Mouse (Mus musculus): ENCODE results near the gene Spdl1. TPM values are rescaled to one million over a fixed set of nuclear protein-coding genes. Genes with fewer than 3 reads are reported as not detected.
"Not testable (repeated sequence)": the region's sequence is repeated elsewhere in the genome, so short reads cannot be mapped to it uniquely, and the experiment has no call there.

Gene Spdl1
- total RNA-seq, 4 experiments from 2014 or later: 0.31 to 0.54 (median 0.47) TPM

DNA sequence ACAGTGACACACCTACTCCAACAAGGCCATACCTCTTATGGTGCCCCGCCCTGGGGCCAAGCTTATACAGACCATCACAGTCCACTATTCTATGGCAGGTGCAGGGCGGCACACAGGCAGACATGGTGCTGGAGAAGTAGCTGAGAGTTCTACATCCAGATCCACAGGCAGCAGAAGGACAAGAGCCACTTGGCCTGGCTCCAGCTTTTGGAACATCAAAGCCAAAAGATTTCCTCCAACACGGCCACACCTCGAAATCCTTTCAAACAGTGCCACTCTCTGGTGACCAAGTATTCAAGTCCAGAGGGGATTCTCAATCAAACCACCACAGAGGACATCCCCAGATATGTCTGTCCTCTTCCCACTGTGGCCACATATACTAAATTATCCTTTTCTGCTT, 28.4 kb downstream of the Spdl1 start:
- DNase-seq (ENCODE audit: low spot score in 2 of 2): not testable (repeated sequence)

DNA sequence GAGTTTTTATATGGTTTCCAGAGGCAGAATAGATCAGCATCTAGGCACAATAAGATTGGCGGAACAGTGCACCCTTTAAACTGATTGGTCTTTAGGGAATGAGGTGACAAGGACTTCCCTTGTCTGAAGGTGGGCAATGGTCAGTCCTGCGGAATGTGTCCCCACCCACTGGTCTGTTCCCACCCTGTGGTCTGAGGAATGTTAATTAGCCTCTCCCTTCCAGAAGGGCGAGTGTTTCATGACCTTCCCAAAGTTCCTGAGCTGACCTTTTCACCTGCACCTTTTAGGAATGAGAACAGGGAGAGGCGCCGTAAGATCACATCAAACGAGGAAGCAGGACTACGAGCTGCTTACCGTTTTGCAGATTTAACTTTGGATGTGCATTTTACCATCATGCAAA, 35.4 kb downstream of the Spdl1 start:
- DNase-seq (ENCODE audit: low spot score in 2 of 2): not testable (repeated sequence)

DNA sequence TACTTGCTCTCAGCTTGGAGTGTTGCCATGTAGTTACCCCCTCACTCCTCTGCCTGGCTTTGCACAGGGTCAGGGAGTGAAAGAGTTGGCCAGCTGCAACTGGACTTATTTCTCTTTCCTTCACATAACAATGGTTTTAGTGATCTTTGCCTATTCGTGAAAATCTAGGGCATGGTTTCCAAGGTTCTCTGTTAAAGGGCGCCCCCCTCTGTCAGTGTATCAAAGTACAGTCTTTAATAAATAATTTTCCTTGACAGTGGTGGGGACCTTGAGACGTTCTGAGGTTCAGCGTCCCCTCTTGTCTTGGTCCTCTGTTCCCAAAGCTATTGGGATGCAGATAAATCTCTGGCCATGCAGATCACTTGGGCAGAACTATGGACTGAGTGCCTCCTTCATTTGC, 37.3 kb downstream of the Spdl1 start:
- no peak for DNase-seq (ENCODE audit: low spot score in 2 of 2)

DNA sequence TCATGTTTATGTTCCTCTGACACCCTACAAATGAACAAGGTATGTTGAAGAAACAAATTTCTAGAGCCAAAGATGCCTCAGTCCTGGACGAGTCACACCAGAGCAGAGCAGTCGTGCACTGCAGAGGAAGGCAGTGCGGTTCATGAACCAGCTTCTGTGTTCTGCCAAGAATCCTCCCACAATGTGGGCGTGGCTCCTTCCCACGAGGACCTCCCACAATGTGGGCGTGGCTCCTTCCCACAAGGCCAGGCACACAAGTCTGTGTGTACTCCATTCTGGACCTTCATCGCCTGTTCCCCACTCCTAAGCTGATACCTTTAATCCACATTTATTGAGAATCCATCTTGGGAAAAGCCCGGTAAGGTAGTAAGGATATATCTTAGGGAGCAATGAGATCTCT, 41.6 kb downstream of the Spdl1 start:
- no peak for DNase-seq (ENCODE audit: low spot score in 2 of 2)

DNA sequence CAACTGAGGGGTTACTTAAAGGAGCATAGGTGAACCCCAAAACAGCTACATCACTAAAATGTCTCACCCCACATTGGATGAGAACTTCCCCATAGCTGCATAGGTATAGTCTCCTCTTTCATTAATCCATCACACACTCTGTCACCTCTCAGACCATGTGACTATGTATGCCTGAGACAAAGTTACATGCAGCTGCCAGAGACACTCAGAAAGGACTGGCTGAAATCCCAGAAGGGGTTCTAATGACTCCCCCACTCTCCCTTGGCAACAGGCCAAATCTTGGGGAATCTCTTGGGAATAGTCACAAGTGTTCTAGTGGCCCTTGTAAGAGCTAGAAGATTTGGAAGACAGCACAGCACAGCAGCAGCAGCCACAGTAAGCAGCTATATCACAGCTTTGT, 48.6 kb downstream of the Spdl1 start:
- DNase-seq (ENCODE audit: low spot score in 2 of 2): no peak

- no peak for DNase-seq (ENCODE audit: low spot score in 2 of 2)
Measured at GRCm38 (mm10) chr11:34783587-34784043, 49.8 kb downstream of the Spdl1 start, which contains the start of gene Dock2. TSS of gene Dock2 (minus strand) at chr11:34783892.

DNA sequence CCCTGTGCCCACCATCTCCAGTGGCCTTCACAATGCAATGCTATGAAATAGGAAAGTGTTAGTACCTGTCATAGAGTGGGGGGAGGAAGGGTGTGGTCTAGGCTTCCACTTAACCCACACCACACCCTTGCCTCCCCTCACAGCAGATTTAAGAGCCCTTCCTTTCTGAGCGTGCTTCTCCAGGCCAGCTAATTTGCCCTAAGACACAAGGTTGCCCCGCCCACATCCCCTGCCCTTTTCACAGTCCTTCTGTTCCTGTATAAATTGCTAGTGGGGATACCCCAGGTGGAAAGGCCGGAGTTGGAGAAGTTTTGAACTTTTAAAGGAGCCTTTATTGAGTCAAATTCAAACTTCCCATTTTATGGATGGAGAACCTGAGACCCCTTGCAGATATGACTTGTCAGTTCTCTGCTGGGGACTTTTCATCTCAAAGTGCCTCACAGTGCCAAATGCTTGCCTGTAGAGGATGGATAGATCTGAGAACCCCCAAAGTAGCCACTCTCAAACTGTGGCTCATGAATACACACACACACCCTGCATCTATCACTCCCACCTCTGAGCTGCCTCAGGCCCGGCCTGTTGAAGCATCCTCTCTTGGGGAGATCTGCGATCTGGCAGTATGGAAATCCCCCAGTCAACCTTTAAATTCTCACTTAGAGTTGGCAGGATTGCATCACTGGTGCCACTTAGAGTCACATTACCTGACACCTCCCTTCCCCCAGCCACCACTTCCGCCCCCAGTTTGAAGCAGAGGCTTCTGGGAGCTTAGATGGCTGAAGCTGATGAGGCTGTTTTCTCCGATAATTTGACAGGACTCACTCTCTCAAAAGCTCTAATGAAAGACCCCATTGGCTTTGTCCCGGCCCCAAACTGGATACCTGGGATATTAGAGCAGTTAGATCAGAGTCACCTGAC, 50.7 kb downstream of the Spdl1 start:
- no peak for DNase-seq (ENCODE audit: low spot score in 2 of 2)

GRCm38 (mm10) chr11:34780786-34781185, 52.7 kb downstream of the Spdl1 start:
- no peak for DNase-seq (ENCODE audit: low spot score in 2 of 2)

GRCm38 (mm10) chr11:34779966-34780365, 53.5 kb downstream of the Spdl1 start:
- DNase-seq (ENCODE audit: low spot score in 2 of 2): no peak

DNA sequence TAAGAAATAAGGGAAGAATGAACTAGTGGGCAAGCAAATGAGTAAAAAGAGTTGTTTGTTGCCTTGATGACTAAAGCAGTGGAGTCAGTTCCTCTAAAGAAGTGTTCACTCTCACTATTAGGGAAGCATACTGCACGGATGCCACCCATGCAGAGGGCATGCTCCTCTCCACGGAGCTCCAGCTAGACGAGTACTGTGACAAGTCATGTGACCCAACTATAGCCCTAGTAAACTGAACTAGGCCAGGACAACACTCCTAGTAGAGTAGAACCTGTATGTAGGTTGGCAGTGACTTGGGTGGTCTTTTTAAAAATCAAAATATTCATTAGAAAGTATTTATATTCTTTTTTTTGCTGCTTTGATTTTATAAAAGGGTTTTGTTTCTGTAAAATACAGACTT, 55.1 kb downstream of the Spdl1 start:
- no peak for DNase-seq (ENCODE audit: low spot score in 2 of 2)

- DNase-seq (ENCODE audit: low spot score in 2 of 2): no peak
Measured at GRCm38 (mm10) chr11:34777529-34777928, 55.9 kb downstream of the Spdl1 start.

GRCm38 (mm10) chr11:34776054-34776453, 57.4 kb downstream of the Spdl1 start:
- DNase-seq (ENCODE audit: low spot score in 2 of 2): no peak

GRCm38 (mm10) chr11:34774636-34775035, 58.8 kb downstream of the Spdl1 start:
- no peak for DNase-seq (ENCODE audit: low spot score in 2 of 2)

GRCm38 (mm10) chr11:34773304-34773895, 60.0 kb downstream of the Spdl1 start:
- no peak for DNase-seq (ENCODE audit: low spot score in 2 of 2)

DNA sequence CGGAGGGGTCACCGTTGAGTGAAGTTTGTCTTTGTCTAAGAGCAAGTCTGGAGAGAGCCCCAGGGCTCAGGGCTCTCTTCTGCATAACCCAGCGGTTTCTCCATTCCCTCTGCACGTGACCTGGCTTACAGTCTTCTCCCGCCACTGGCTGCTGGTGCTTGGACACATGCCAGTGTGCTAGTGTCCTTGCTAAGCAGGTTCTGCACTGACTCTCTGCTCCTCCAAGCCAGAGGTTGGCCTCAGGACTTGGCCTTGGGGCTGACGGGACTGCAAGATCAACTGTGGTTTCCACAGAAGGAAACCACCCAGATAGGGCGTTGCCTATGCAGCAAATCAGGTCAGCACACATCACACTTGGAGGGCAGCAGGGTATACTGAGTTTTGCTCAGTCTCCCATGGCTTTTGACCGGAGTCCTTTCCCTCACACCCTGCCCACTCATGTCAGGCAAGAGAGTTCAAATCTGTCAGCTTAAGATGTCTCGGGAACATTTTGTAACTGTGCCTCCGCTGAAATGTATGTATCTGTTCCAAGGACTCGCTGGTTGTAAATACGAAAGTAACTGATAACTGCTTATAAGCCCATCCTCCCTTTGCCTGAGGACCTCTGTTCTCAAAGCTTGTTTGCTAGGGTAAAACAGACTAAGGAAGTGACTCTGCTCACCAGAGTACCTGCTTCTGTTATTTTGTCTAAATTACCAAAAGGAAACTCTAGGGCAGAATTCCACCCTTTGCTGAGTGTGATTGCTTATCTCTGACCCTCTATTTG, 62.0 kb downstream of the Spdl1 start:
- no peak for DNase-seq (ENCODE audit: low spot score in 2 of 2)

- no peak for DNase-seq (ENCODE audit: low spot score in 2 of 2)
Measured at GRCm38 (mm10) chr11:34770666-34771065, 62.8 kb downstream of the Spdl1 start.

- no peak for DNase-seq (ENCODE audit: low spot score in 2 of 2)
Measured at GRCm38 (mm10) chr11:34769946-34770345, 63.5 kb downstream of the Spdl1 start.

- DNase-seq (ENCODE audit: low spot score in 2 of 2): no peak
Measured at GRCm38 (mm10) chr11:34769396-34769795, 64.0 kb downstream of the Spdl1 start.

DNA sequence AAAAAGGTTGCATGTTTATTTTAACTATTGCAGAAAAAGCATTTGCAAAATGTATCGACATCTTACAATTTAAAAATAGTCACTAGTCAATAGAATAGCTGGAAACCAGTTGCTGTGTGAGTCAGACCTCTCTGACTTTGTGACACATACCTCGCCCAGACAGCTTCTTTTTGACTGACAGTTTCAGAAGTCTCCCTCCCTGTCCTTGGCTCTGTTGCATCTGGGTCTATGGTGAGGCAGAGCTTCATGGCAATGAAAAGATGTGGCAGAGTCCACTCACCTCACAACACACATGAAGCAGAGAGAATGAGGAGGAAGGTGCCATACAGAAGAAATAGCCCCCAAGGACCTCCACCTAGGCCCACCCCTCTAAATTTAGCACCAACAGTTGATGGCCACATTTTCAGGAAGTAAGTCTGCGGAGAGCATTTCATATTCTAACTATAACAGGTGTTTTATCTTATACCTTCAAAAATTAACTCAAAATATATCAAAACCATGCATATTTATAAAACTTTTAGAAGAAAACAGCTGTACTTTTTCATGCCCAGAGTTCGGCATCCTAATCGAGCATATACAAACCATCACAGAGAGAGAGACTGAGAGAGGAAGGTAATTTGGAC, 69.6 kb downstream of the Spdl1 start:
- DNase-seq (ENCODE audit: low spot score in 2 of 2): no peak

DNA sequence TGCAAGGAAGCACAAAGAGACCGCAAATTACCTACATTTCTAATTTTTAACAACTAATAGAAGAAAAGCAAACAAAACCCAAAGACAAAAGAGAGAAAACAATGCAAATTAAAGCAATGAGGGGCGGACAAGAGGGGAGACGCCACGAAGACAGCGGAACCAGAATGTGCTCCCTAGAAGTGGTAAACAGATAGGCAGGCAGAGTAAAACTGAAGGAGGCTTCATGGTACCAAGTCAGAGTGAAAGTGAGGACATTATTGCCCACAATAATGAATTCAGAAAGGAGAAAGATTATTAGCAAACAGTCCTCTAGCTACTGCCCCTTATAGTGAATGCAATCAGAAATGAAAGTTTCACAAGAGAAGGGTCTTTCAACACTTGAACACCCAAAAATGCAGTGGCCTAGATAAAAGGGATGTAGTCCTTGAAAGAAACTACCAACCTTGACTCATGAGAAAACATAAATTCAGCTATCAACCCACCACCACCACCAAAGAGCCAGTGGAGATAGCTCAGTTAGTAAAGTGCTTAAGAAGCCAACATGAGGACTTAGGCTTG, 70.8 kb downstream of the Spdl1 start:
- no peak for DNase-seq (ENCODE audit: low spot score in 2 of 2)

DNA sequence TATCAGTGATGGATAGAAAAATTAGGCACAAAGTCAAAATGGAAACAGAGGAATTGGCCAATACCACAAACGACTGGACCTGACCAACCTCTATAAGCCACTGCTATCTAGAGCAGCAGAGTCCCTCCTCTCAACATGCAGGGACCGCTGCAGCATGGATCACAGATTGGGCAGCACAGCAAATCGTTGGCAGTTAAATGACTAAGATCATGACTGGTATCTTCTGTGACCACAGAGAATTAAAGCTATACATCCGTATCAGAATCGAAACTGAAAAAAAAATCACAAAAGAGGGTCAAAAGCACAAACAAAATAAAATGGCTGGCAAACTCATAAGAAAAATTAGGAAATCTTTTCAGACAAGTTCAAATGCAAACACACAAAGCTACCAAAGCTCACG, 71.3 kb downstream of the Spdl1 start:
- no peak for DNase-seq (ENCODE audit: low spot score in 2 of 2)
